Mouse (Mus musculus): ENCODE data around the gene Agr2. TPM values are rescaled to one million over a fixed set of nuclear protein-coding genes. Genes with fewer than 3 reads are reported as not detected.

Gene Agr2
- polyA plus RNA-seq, 1 experiment, result 0.69 TPM

DNA sequence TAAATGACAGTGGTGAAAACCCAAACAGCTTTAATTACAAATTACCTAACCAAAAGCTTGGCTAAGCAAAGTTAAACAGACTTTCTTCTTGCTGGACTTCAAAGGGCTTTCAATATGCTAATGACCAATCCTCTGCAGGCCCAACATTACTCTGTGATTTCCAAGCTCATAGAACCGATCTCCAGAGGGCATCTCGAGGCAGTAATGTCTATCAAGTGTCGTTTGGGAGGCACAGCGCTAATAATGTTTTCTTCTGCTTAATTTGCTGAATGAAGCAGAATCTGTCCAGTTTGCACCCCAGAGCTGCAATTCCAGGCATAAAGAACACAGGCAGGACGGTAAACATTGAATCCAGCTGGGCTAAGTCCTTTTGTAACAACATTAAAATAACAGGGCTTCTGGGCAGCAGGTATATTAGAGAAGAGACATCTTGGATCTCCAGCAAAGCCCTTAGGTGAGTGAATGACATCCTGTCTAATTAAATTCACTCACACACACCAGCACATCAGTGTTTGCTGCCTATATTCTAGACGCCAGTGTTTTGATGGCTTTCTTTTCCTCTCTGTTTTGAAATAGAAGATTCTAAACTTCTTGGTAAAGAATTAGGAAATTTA lies 15.0 kb upstream of the Agr2 start:
- H3K4me3 ChIP-seq (ENCODE audit: control insufficient read depth, insufficient read depth, low read length), result no peak overlapping the region
- H3K4me1 ChIP-seq (replicated peaks; ENCODE audit: control insufficient read depth, insufficient read depth, low read length), result peaks cover 3% of the 10 kb centered on the region
- TF ChIP-seq CTCF (IDR thresholded peaks at IDR 0.05; ENCODE audit: borderline replicate concordance, control insufficient read depth, extremely low read depth, insufficient read depth, low read length, poor library complexity) (no peak), POLR2A (IDR thresholded peaks at IDR 0.05; ENCODE audit: control insufficient read depth, extremely low read depth, insufficient read depth, low read length, poor library complexity) (no peak)

DNA sequence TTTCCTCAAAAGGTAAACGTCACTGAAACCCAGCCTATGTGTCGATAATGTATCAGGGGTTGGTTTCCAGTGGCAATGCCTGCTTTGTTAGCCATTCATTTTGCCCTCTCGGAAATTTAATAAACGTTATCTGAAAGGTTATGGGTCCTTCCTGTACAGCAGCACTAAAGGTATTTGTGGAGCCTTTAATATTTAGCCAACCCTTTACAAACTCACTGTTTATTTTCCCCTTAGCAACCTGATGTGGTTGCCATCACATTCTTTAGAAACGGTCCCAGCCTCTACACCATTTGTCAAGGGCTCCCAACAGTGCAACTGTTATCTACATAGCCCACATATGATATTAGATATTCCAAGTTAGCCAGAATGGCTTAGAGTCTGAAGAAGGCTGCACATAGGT lies 13.1 kb upstream of the Agr2 start:
- Histone ChIP-seq H3K27ac (ENCODE audit: control insufficient read depth, insufficient read depth, low read length) (no peak overlapping the region), H3K4me1 (replicated peaks; ENCODE audit: control insufficient read depth, insufficient read depth, low read length) (peaks cover 7% of the 10 kb centered on the region), H3K27me3 (ENCODE audit: control insufficient read depth, insufficient read depth, low read length) (no peaks in the 10 kb centered on the region), H3K4me3 (ENCODE audit: control insufficient read depth, insufficient read depth, low read length) (no peak overlapping the region), H3K36me3 (ENCODE audit: control insufficient read depth, insufficient read depth, low read length) (no peaks in the 10 kb centered on the region)
- no peak for TF ChIP-seq CTCF (IDR thresholded peaks at IDR 0.05; ENCODE audit: borderline replicate concordance, control insufficient read depth, extremely low read depth, insufficient read depth, low read length, poor library complexity)
- TF ChIP-seq POLR2A (IDR thresholded peaks at IDR 0.05; ENCODE audit: control insufficient read depth, extremely low read depth, insufficient read depth, low read length, poor library complexity), result no peak
- DNase-seq, result no peak
- 93% methylated on average over 5 of the region's 5 CpGs for WGBS

More for the DNA sequence above, 15.0 kb upstream of the Agr2 start:
- 94% methylated on average over 6 of the region's 6 CpGs for WGBS
- DNase-seq, result no peak
- no peaks in the 10 kb centered on the region for H3K27me3 ChIP-seq (ENCODE audit: control insufficient read depth, insufficient read depth, low read length)
- no peaks in the 10 kb centered on the region for H3K36me3 ChIP-seq (ENCODE audit: control insufficient read depth, insufficient read depth, low read length)
- H3K27ac ChIP-seq (ENCODE audit: control insufficient read depth, insufficient read depth, low read length), result no peak overlapping the region

DNA sequence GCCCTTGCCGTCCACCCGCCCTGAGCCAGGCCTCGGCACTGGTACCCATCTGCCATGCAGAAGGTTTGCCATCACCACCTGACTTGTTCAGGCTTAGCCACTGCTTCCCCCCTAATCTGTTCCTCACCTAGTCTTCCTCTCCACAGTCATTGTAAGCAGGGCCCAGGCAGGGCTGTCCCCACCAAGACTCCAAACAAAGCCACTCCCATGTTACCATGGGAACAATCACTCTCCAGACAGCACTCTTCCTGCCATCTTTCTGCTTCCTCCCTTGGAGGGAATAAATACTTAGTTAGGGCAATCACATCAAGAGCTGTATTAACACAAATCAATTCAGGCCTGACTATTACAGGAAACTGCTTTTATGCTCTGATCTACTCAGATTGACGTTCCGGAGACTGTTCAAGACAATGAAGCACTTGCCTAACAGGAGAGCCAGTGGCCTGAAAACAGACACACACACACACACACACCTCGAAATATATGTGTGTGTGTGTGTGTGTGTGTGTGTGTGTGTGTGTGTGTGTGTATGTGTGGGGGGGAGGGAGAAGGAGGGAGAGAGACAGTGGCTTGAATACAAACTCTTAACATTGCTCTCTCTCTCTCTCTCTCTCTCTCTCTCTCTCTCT lies 10.9 kb upstream of the Agr2 start:
- Histone ChIP-seq H3K4me1 (replicated peaks; ENCODE audit: control insufficient read depth, insufficient read depth, low read length) (peaks cover 7% of the 10 kb centered on the region), H3K27me3 (ENCODE audit: control insufficient read depth, insufficient read depth, low read length) (no peaks in the 10 kb centered on the region), H3K27ac (ENCODE audit: control insufficient read depth, insufficient read depth, low read length) (no peak overlapping the region), H3K4me3 (ENCODE audit: control insufficient read depth, insufficient read depth, low read length) (no peak overlapping the region), H3K36me3 (ENCODE audit: control insufficient read depth, insufficient read depth, low read length) (no peaks in the 10 kb centered on the region)
- DNase-seq, result no peak
- 30% methylated on average over 6 of the region's 6 CpGs for WGBS
- TF ChIP-seq POLR2A (IDR thresholded peaks at IDR 0.05; ENCODE audit: control insufficient read depth, extremely low read depth, insufficient read depth, low read length, poor library complexity), result no peak
- no peak for TF ChIP-seq CTCF (IDR thresholded peaks at IDR 0.05; ENCODE audit: borderline replicate concordance, control insufficient read depth, extremely low read depth, insufficient read depth, low read length, poor library complexity)

DNA sequence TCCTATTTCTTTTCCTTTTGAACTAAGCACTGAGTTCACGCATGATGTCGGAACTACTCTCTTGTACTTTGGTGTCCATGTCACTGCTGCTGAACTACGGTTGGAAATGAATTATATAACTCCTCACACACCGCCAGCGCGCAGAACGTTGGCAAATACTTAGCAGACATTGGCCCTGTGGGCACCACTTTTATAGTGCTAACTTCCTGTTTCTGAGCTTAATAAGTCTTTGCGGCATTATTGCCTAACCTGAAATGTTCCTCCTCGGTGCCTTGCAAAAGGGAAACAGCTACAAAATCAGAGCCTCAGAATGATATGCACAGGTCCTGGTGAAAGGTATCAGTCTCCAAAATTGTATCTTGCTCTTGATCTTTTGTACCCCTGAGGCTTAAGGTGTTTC lies 9.2 kb upstream of the Agr2 start:
- 14% methylated on average over 9 of the region's 9 CpGs for WGBS
- DNase-seq, result no peak

DNA sequence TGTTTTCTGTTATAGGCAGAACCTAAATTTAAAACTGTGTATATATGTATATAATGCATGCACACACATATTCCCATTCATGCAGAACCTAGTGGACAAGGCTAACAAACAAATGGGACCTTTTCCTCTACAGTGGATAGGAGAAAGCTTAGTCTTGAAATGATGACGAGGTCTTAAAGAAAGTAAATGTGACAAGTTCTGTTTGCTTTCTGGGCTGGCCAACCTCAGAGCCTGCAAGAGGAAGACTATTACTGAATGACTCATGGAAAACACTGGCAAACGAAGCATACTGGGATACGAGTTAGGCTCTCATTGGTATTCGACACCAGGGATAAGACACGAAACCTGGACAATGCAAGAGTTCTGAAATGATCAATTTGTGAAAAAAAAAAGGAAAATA lies 8.0 kb upstream of the Agr2 start:
- Histone ChIP-seq H3K36me3 (ENCODE audit: control insufficient read depth, insufficient read depth, low read length) (no peaks in the 10 kb centered on the region), H3K27me3 (ENCODE audit: control insufficient read depth, insufficient read depth, low read length) (no peaks in the 10 kb centered on the region), H3K4me3 (ENCODE audit: control insufficient read depth, insufficient read depth, low read length) (no peak overlapping the region), H3K4me1 (replicated peaks; ENCODE audit: control insufficient read depth, insufficient read depth, low read length) (peaks cover 7% of the 10 kb centered on the region), H3K27ac (ENCODE audit: control insufficient read depth, insufficient read depth, low read length) (no peak overlapping the region)
- WGBS, result 98% methylated on average over 5 of the region's 5 CpGs
- no peak for TF ChIP-seq POLR2A (IDR thresholded peaks at IDR 0.05; ENCODE audit: control insufficient read depth, extremely low read depth, insufficient read depth, low read length, poor library complexity)
- no peak for TF ChIP-seq CTCF (IDR thresholded peaks at IDR 0.05; ENCODE audit: borderline replicate concordance, control insufficient read depth, extremely low read depth, insufficient read depth, low read length, poor library complexity)
- DNase-seq, result no peak

More for the DNA sequence above, 9.2 kb upstream of the Agr2 start:
- H3K4me1 ChIP-seq (replicated peaks; ENCODE audit: control insufficient read depth, insufficient read depth, low read length), result peaks cover 7% of the 10 kb centered on the region
- no peaks in the 10 kb centered on the region for H3K36me3 ChIP-seq (ENCODE audit: control insufficient read depth, insufficient read depth, low read length)
- H3K27ac ChIP-seq (ENCODE audit: control insufficient read depth, insufficient read depth, low read length), result no peak overlapping the region
- H3K4me3 ChIP-seq (ENCODE audit: control insufficient read depth, insufficient read depth, low read length), result no peak overlapping the region
- TF ChIP-seq POLR2A (IDR thresholded peaks at IDR 0.05; ENCODE audit: control insufficient read depth, extremely low read depth, insufficient read depth, low read length, poor library complexity), result no peak
- no peak for TF ChIP-seq CTCF (IDR thresholded peaks at IDR 0.05; ENCODE audit: borderline replicate concordance, control insufficient read depth, extremely low read depth, insufficient read depth, low read length, poor library complexity)
- H3K27me3 ChIP-seq (ENCODE audit: control insufficient read depth, insufficient read depth, low read length), result no peaks in the 10 kb centered on the region

DNA sequence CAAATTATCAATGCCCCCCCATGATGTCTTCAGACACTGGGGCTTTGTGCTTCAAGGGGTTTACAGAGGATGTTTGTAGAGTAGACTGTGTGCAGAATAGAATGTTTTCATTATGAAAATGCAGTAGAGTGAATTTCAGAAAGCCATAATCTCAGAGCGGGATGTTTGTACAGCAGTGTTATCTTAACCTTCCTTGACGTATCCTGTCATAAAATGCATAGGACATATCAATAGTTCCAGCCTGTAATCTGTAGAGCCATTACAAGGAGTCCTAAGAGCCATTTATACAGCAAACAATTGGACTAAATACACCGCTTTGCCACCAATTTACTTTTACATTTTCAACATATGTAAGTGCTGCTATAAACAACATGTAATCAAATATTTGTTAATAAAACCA lies 876 bp downstream of the Agr2 start:
- Histone ChIP-seq H3K27me3 (ENCODE audit: control insufficient read depth, insufficient read depth, low read length) (no peaks in the 10 kb centered on the region), H3K27ac (ENCODE audit: control insufficient read depth, insufficient read depth, low read length) (no peak overlapping the region), H3K36me3 (ENCODE audit: control insufficient read depth, insufficient read depth, low read length) (no peaks in the 10 kb centered on the region), H3K4me3 (ENCODE audit: control insufficient read depth, insufficient read depth, low read length) (no peak overlapping the region), H3K4me1 (replicated peaks; ENCODE audit: control insufficient read depth, insufficient read depth, low read length) (no peaks in the 10 kb centered on the region)
- 97% methylated on average over 3 of the region's 3 CpGs for WGBS
- DNase-seq, result no peak
- TF ChIP-seq CTCF (IDR thresholded peaks at IDR 0.05; ENCODE audit: borderline replicate concordance, control insufficient read depth, extremely low read depth, insufficient read depth, low read length, poor library complexity) (no peak), POLR2A (IDR thresholded peaks at IDR 0.05; ENCODE audit: control insufficient read depth, extremely low read depth, insufficient read depth, low read length, poor library complexity) (no peak)
